Mouse (Mus musculus) left cerebral cortex, postnatal 10 days (tissue): ENCODE results near the gene Myo16. TPM values are rescaled to one million over a fixed set of nuclear protein-coding genes. Genes with fewer than 3 reads are reported as not detected.

Experiments used
- DNase-seq, 2 experiments: peaks; one replicate each; pipeline ENCODE4 v3.0.0; 2021 to 2022; ENCODE audit warnings: low spot score in 2 of 2, mixed read lengths in 1 of 2; ENCODE audit errors: extremely low spot score in 1 of 2
- intact Hi-C: fragments of 180-260 bp; cut with DNase I; formaldehyde crosslinking; loops from one replicate; pipeline ENCODE4 v1.15.1; 2025
- total RNA-seq, 2 experiments: library from RNA; stranded (reverse); gene quantifications; 2 replicates each; pipeline ENCODE4 v1.2.3; 2021

Myo16 gene
- total RNA-seq, 2 experiments from 2014 or later = 92.5 to 107 TPM

DNA sequence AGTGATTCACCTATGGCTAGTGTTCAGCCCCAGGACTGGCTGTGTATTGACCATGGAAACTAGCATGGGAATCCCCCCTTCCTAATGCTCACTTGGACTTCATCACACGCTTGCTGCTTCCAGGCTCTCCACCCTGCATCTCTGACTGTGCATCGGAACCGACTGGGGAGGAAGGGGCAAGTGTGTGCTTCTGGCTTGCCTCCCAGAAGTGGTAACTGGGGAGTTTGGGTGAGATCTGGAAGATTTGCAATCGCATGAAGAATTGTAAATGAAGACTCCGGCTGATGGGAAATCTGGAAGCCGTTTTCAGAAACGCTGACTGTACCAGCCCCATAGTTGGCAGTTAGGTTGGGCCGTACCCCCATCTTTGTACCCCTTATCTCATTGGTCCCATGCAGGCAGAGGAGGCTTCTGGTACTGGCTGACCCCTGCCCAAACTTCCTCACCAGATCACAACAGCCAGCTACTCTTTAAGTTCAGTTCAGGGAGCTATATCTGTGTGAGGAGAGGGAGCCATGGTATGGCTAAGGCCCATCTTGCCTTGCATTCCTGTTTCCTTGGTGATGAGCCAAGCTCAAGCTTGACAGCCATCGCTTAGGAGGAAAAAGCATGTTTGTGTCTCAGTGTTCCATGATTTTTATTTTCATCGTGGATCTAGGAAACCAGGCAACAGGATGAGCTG is 336.2 kb downstream of the Myo16 start:
- intact Hi-C loops = no loop called here
- DNase-seq = peak in 1 of 2 experiments; percentile 35

DNA sequence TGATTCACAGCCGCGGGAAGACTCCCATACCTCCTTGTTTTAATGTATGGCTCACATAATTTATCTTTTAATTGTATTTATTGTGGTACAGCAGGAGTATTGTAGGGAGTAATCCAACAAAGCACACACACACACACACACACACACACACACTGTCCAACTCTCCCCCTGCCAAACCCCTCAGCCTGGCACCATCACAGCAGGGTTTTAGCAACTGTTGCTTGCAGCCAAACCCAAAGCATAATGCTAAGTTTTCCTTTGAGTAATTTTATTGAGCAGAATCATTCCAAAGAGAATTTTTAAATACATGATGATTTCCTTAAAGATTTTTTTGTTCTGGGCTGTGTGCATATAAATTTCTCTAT is 336.7 kb downstream of the Myo16 start:
- intact Hi-C loops = no loop called here
- peak; percentile 27 to 38 for DNase-seq

DNA sequence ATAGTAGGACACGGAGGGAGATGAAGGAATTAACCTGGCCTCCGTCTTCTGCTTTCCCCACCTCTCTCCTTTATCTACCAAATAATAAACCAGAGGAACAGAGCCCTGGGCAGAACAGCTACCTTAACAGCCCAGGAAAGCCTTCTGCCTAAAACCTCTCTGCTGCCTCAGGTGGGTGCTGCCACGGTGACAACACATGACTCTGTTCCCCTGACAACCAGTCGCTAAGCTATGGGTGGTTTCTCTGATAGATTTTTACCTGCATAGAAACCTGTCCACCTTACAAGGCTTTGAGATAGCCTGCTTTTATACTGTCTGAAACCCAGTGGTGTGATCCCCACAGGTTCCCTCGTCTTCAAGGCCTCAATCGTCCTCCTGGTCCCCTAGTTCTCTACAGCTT is 337.2 kb downstream of the Myo16 start:
- intact Hi-C loops = no loop called here
- DNase-seq = no peak

DNA sequence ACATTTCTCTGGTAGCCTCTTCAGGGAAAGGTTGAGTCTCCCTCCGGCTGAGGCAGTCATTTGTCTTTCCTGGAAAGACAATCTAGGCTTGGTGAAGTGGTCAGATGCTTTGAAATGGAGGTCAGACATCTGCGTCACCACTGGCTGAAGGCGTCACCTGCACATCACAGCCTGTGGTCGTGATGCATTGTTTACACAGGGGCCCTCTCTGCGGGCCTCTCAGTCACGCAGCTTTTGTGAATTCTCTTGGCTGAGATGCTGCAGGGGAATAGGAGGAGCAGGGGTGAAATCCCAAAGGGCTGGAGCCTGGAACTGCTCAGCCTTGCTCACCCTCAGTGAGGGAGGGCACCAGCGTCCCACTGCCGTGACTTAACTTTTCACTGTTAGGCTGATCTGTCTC is 346.1 kb downstream of the Myo16 start:
- no peak for DNase-seq
- intact Hi-C loops = no loop called here

DNA sequence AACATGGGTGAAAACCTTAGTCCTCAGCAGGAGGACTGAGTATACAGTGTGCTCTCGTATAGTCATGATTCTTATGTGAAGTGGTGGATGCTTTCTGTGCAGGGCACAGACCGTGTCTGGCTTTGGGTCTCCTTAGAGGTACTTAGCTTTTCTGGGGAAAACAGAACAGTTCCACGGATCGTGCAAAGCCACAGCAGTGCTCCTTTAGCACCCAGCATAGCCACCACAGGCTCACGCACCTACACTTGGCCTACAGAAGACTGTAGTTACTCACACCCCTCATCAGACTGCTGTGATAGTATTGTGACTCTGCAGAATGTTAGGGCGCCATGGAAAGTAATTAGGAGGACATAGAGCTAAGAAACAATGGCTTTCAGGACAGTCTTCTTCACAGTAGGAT is 346.8 kb downstream of the Myo16 start:
- DNase-seq = no peak
- intact Hi-C loops = no loop called here

DNA sequence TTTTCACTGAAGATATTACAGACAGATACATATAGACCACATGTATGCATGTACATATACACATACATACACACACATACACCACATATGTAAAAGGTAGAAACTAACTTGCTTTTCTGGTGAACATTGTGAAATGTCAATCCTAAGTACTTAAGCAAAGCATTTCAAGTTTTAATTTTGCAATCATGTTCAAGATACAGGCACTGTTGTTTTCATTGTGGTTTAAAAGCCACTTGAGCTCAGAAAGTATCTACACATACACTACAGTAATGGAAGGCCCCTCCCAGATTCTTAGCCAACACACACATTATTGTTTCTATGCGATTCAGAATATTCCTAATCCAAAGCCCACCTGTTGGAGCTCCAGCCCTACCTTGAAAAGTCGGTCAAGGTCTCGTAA is 348.0 kb downstream of the Myo16 start:
- intact Hi-C loops = no loop called here
- no peak for DNase-seq

DNA sequence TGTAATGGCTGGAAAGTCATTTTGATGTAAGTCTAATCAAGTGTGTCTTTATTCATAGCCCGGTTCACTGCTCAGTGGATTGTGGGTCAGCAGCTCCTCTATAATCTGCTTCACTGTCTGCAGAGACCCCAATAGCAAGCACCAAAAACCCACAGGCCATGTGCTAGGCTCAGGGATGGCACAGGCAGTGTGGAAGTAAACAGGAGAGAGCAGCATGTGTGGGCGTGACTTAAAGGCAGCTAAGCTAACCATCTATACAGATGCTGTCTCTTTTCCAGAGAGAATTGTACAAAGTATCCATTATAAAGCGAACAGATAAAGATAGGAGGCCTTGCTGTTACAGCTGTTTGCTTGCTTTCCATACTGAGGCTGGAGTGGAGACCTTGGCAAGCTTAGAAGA is 358.4 kb downstream of the Myo16 start:
- no peak for DNase-seq
- intact Hi-C loops = no loop called here

DNA sequence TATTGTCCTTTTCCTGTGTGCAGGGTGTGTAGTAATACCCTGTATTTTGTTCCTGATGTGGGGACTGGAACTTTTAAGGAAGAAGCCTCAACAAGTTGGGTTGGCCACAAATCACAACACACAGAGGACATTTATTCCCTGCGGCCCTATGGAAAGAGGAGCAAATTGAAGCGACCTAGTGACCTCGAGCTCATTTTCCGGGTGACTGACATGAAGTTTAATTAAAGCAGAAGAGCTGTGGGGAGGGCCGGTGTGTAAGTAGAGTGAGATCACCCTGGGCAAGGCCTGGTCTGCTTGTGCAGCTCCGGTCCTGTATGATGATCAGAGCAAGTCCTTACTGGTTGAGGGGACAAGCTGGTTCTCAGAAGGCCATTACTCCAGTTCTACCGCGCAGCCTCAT is 363.7 kb downstream of the Myo16 start:
- DNase-seq = no peak
- intact Hi-C loops = no loop called here

DNA sequence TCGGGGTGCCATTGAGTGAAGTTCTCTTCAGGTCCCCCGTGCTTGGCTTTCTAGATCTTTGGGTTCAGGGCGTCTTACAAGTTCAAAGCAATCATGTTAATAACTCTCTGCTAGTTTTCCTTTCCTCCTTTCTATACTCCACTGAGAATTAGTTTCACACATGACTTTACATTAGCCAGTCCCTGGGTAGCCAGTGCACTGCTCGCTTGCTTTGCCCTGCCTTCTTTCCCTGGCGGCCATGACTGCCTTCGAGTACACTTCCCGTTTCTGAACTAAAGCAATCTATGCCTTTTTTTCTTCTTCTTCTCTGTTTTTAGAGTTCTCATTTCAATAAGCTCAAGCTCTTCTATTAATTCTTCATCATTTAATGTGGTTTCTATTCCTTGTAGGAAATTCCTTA is 365.6 kb downstream of the Myo16 start:
- intact Hi-C loops = no loop called here
- no peak for DNase-seq

DNA sequence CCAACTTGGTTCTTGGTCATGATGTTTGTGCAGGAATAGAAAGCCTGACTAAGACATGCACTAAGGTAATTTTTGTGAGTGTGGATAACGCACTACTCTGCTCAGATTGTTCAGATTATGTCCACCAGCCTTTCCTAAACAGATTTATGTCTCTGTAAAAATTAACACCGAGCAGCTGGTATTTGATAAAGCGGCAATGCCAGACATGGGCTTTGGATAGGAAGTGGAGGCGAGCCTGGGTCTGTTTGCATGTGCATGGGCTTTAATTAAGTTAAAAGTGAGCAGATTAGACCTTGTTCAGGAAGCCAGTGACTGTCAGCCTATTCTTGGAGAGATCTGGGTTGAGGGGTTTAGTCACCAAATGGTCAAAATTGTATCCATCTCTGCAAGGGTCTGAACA is 367.8 kb downstream of the Myo16 start:
- no peak for DNase-seq

DNA sequence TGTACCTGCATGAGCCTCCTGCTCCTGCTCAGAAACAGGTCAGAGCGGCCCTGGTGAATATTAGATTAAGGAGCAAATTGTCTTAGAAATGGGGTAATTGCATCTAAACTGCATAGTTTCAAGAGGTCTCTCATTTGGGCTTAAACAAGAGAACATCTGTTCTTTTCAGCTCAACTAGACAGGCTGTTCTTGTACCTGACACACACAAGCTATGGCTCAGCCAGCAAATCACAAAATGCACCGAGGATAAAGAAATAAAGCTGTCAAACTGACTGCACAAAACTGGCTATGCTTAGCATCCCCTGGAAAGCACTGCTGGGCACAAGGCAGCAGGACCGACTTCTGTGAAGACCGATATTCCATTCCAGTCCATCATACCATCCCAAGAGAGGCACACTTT is 372.0 kb downstream of the Myo16 start:
- no peak for DNase-seq
- intact Hi-C loops = no loop called here

More for the DNA sequence above, 367.8 kb downstream of the Myo16 start:
- intact Hi-C loops = no loop called here

DNA sequence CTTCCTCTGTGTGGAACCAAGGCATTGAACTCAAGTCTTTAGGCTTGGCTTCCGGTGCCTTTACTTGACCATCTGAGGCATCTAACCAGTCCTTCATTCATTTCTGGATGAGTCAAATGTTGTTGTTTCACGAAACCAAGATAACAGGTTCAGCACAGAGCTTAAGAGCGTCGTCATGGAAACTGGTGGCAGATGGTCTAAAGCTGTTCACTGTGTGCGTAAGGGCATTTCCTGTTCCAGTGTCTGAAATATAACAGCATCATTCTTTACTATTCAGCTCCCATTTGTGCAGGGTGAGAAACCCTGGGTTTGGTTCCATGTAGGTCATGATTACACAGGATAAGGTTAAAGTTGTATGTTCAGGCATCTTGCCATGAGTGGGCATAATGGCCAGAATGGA is 372.9 kb downstream of the Myo16 start:
- DNase-seq = no peak
- intact Hi-C loops = no loop called here

DNA sequence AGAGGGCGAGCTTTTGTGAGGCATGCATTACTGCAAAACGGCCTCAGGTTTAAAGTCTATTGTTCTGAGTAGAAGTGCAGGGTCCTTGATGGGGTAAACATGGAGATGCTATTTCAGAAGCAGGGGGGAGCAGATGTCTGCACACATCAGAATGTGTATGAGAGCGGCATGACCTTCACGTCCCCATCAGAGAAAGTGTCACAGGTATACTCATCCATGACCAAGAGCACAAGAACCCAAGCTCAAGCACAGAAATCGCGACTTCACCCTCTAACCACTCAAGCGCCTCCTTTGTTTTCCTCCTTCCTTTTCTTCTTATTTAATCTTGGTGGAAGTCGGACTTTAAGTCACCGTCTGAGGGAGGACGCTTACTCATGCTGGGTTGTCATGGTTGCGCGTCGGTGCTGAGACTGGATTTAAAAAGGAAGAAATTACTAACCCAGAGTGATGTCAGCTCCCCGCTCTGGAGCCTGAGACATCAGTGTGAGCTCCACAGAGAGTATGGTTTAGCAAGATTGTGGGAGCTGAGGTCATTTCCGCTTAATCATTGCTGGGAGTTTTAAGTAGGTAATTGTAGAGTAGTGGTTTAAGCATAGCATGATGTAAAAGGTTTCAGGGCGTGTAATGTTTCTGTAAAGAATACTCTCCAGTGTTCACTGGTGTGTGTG is 381.0 kb downstream of the Myo16 start:
- peak; percentile 40 to 63 for DNase-seq
- intact Hi-C loops = no loop called here

DNA sequence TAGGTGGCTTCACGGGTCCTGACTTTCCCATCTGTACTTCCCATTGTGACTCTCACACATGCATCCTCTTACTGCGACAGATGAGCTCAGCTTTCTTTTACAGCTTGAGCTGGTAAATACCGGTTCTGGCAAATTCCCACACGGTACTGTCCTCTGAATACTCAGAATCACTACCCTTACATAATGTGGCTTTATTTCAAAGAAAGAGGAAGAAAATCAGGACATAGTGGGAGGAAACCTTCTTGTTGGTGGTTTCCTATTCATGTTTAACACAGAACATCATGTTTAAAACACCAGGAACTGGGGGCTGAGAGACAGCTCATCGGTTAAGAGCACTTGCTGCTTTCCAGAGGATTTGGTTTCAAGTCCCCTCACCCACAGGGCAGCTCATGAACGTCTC is 384.6 kb downstream of the Myo16 start:
- intact Hi-C loops = no loop called here
- no peak for DNase-seq

DNA sequence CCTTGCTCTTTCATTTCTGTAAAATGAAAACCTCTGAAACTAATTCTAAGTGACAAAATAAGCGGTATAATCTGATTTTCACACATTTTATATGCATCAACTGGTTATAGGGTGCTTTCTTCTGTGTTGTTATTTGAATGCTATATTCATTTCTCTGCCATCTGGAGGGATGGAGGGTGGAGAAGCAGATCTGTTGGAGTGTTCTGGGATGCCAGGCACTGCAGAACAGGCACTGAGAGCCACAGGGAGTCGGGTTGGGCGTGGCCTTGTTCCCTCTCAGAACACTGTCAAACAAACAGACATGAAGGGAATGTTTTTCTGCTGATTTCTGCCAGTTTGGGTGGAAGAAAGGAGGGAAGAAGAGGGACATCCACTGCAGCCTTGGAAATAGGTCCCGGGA is 386.0 kb downstream of the Myo16 start:
- no peak for DNase-seq
- intact Hi-C loops = no loop called here

DNA sequence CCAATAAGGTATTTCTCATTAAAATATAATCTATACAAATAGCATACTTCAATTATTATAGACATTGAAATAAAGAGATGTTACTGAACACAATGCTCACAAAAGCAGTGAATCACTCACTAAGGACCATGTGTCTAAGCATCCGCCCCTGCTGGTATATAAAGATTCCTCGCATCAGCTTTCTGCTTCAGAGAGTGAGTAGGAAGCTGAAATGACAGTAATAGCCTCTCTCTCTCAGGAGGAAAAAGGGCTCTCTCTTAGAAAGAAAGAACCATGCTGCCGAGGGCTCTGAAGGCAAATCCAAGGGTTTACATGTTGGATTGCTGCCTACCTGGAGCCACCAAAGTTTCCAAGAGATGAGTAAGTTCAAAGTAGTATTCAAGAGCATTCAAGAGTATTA is 392.2 kb downstream of the Myo16 start:
- intact Hi-C loops = no loop called here
- no peak for DNase-seq

DNA sequence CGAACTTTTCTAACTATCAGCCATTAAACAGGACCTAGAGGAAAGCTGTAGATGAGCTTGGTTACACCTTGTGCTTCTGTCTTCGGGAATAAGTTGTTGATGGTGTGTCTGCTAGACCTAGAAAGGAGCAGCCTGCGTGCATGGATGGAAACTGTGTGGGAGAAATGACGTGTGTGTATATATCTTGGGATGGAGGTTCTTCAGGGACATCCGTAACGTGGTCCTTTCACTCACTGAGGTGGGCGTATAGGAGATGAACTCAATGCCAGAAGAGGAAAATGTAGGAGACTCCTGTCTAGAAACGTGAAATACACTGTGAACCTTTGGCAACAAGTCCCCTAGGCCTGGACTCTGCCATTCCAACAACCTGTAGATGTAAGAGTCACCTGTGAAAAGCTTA is 392.8 kb downstream of the Myo16 start:
- no peak for DNase-seq
- intact Hi-C loops = no loop called here

DNA sequence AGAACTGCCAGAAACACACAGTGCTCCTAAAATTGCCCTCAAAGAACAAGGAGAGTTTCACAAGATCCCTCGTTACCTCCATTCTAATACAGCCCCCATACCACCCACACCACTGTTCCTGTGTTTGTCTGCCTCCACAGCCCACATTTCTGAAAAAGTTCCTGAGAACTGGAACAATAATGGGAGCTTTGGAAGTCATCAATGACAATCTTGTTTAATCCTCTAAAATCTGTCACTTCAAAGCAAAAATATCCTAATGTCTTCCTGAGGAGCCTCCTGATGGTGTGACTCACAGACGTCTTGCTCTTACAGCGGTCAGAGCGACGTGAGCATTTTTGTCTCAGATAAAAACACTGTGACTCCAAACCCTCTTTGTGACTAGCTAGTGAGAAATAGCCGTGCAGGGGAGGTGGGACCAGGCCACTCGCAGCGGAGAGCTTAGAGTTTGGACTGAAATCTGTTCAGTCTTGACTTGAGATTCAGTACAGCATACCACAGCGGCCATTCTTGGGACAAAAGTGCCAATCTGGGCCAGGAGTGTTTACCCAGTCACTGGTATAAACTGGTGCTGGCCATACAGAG is 394.4 kb downstream of the Myo16 start:
- intact Hi-C loops = no loop called here
- DNase-seq = no peak

DNA sequence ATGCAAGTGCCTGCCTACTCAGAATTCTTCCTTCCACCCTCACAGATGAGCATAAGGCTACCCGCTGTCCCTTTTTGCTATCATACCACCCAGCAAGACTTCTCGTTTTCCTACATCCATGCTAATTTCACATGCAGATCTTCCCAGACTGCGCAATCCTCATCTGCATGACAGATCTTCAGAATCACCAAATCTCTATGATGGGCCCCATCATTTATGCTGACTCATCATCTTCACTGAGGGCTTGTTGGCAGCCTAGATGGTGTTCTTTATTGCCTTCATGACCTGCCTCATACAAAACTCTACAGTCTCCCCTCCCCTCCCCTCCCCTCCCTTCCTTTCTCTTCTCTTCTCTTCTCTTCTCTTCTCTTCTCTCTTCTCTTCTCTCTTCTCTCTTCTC is 395.7 kb downstream of the Myo16 start:
- DNase-seq = no peak
- intact Hi-C loops = no loop called here

DNA sequence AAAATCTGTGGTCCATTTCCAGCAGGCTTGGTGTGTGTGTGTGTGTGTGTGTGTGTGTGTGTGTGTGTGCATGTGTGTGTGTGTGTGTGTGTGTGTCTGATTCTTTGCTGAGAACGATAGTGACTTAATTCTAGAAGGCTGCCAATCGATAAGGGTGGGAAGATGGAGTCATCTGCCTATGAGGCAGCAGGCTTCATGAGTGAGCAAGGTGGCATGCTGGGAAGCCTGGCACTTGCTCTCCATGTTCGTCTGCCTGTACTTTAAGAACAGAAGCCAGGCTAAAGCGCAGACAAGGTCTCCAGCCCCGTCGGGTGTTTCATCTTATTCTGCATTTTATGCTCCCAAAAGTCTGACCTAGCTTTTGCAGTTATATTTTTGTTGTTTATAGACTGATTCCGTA is 404.2 kb downstream of the Myo16 start:
- intact Hi-C loops = no loop called here
- no peak for DNase-seq

DNA sequence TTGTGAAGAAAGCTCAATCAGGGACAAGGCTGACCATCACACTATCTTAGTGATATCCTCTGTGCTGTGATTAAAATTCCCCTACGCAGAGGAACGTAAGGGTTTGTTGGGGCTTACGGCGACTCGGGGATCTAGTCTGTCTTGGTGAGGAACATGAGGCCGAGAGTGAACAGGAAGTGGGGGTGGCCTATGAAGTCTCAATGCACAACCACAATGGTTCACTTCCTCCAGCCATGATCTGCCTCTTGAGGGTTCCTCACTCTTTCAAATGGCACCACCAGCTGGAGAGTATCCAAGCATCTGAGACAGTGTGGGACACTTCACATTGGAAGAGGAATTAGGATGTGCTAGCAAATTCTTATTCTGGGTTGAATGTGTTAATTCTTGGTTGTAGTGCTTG is 405.8 kb downstream of the Myo16 start:
- intact Hi-C loops = no loop called here
- DNase-seq = no peak
